Mouse (Mus musculus): ENCODE measurements at regions not wholly inside any gene's neighbourhood (a gene's known extent, or its start where the extent isn't known, plus 50 kb on each side); places are given as distances from the start of the nearest gene placed in this dataset.
"Not testable (repeated sequence)": the region's sequence is repeated elsewhere in the genome, so short reads cannot be mapped to it uniquely, and the experiment has no call there.

GRCm38 (mm10) chr12:23325756-23326155, 454.3 kb downstream of the Gm10330 start:
- H3K9ac ChIP-seq; H3K9me3 ChIP-seq (ENCODE audit: low read depth, low read length); H3K27me3 ChIP-seq (ENCODE audit: insufficient read depth, low read length); H3K4me2 ChIP-seq; H3K27ac ChIP-seq (ENCODE audit: low read depth); ATAC-seq (ENCODE audit: insufficient read depth); H3K36me3 ChIP-seq (ENCODE audit: insufficient read depth); H3K4me1 ChIP-seq (ENCODE audit: insufficient read depth); DNase-seq; H3K4me3 ChIP-seq (ENCODE audit: low read depth, low read length): not testable (repeated sequence)
- 29% methylated on average over 1 of the region's 2 CpGs for WGBS

- H3K9ac ChIP-seq, result peak overlapping the region; percentile 20; the same call in 1 of the 2 replicates
- DNase-seq (peak; percentile 80), ATAC-seq (ENCODE audit: insufficient read depth) (peak; percentile 95)
- not testable (repeated sequence) for H3K27me3 ChIP-seq (ENCODE audit: insufficient read depth, low read length); H3K9me3 ChIP-seq (ENCODE audit: low read depth, low read length); H3K4me1 ChIP-seq (ENCODE audit: insufficient read depth); H3K27ac ChIP-seq (ENCODE audit: low read depth); H3K36me3 ChIP-seq (ENCODE audit: insufficient read depth)
- 0% methylated on average over 12 of the region's 38 CpGs for WGBS
- H3K4me3 ChIP-seq (ENCODE audit: low read depth, low read length), result peak overlapping the region; percentile 33
- peak overlapping the region; percentile 45 for H3K4me2 ChIP-seq
Observed at GRCm38 (mm10) chr12:23315186-23315585, 464.9 kb downstream of the Gm10330 start.

Data from lung, embryonic 14.5 days (tissue).